Mouse (Mus musculus) cerebellum, adult 2 months (tissue): Measurements from ENCODE around the gene Eya3. TPM values are rescaled to one million over a fixed set of nuclear protein-coding genes. Genes with fewer than 3 reads are reported as not detected.
"Not testable (repeated sequence)": the region's sequence is repeated elsewhere in the genome, so short reads cannot be mapped to it uniquely, and the experiment has no call there.

Source experiments
- DNase-seq, 2 experiments: peaks; one replicate each; pipeline ENCODE4 v3.0.0; 2021
- H3K27ac ChIP-seq: fragments of 200-500 bp; 2 replicates; pipeline ENCODE4 v1.5.1; 2012; ENCODE audit warnings: low read length, control low read depth, inconsistent platforms; ENCODE audit not compliant: insufficient read depth
- H3K27me3 ChIP-seq: fragments of 200-500 bp; 2 replicates; pipeline ENCODE4 v1.6.1; 2012; ENCODE audit warnings: inconsistent platforms, mild to moderate bottlenecking, low read length, moderate library complexity; ENCODE audit not compliant: control insufficient read depth, insufficient read depth
- H3K4me1 ChIP-seq: fragments of 200-500 bp; 2 replicates; pipeline ENCODE4 v1.6.1; 2011; ENCODE audit warnings: low read length; ENCODE audit not compliant: control insufficient read depth, insufficient read depth
- H3K4me3 ChIP-seq: fragments of 200-500 bp; replicated peaks from 2 replicates; pipeline ENCODE3; 2011; ENCODE audit warnings: mild to moderate bottlenecking, low read depth, low read length, control low read depth; ENCODE audit not compliant: insufficient read depth
- CTCF ChIP-seq: fragments of 200-500 bp; IDR thresholded peaks from 2 replicates; pipeline ENCODE4 v1.5.1; 2011; ENCODE audit warnings: low read depth, mild to moderate bottlenecking, control low read depth, low read length, moderate library complexity, borderline replicate concordance; ENCODE audit not compliant: insufficient read depth
- POLR2A ChIP-seq: fragments of 200-500 bp; IDR thresholded peaks from 2 replicates; pipeline ENCODE4 v1.6.1; 2011; ENCODE audit warnings: low read length, control low read depth, borderline replicate concordance; ENCODE audit not compliant: insufficient read depth
- WGBS: fragments of 180-500 bp; shearing (Covaris S2); methylation state at CpG from one replicate; pipeline ENCODE4 v1.1.7; 2018; 5-methylcytosine and 5-hydroxymethylcytosine counted together
- polyA plus RNA-seq: library from polyadenylated mRNA; depleted of rRNA; stranded (reverse); fragments of >200 nt; gene quantifications from 2 replicates; pipeline ENCODE4 v1.2.3, GENCODE M21; 2012; rRNA removed

The Eya3 gene
- polyA plus RNA-seq = 25.1 and 27.9 TPM in 2 replicates

DNA sequence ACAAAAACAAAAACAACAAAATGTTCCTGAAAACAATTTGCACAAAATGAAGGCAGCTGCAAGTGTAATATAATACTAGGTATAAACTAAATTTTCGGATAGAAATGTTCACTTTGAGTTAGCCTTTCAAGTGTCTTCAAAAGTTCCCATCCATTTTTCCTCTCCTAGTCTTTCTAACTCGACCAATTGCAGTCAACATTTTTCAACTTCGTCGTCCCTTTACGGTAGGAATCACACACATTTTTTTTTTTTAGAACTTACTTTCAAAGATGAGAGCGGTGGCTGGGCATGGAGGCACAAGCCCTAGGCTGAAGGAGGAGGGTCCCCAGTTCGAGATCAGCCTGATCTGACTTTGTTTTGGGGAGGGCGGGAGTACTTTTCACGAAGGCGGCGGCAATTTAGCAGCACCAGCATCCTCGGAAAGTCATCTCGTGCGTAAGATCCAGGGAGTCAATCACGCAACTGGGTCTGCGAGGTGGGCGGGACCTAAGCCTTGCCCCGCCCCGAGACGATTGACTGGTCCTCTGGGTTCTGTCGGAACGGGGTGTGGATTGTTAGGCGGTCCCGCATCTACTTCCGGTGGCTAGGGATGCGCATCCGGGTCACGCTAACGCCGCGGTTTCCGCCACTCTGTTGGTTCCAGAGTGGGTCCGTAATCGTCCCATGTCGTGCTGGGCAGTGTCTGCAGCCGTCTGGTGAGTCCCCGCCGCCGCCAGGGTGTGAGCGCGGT is at the start of gene Eya3:
Gene Eya3, plus strand, starts transcription at position 527 of the 730 bp plus-strand sequence.
- H3K27ac ChIP-seq = no peak within 1 kb of the TSS

DNA sequence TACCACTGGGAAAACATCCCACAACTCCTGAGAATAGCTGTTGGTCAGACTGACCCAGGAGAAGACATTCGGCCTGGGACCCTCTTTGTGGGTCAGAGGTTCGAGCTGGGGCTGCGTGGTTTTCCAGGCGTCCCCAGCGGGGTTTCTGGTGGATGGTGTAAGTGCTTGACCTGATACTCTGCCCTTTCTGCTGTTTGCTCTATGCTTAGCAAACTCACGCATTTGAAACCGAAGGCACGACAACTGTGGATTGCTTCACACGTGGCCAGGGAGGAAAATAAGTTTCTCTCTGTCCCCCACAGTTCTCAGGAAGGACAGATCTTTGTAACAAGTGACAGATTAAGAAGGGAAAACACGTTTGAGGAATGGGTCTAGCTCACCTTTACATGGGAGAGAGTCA is 48.1 kb upstream of the Eya3 start:
- Histone ChIP-seq H3K4me1 (no peaks in the 10 kb centered on the region), H3K27ac (no peak overlapping the region), H3K27me3 (no peaks in the 10 kb centered on the region), H3K4me3 (no peak overlapping the region)
- no peak for DNase-seq
- 77% methylated on average over 10 of the region's 10 CpGs for WGBS
- TF ChIP-seq POLR2A (no peak), CTCF (no peak)

More for the DNA sequence above, at the start of gene Eya3:
- peak; percentile 93 to 95 for DNase-seq
- H3K4me1 ChIP-seq = no peaks in the 10 kb centered on the region
- WGBS = under 1% methylated on average over 41 of the region's 41 CpGs
- H3K4me3 ChIP-seq = peak within 1 kb of the TSS; percentile 80
- H3K27me3 ChIP-seq = no peaks in the 10 kb centered on the region
- TF ChIP-seq POLR2A (peak; percentile 76; the same call in 1 of the 2 replicates), CTCF (no peak)

GRCm38 (mm10) chr4:132592958-132593357 is 45.8 kb upstream of the Eya3 start:
- Histone ChIP-seq H3K4me3 (no peak overlapping the region), H3K4me1 (no peaks in the 10 kb centered on the region), H3K27ac (no peak overlapping the region), H3K27me3 (no peaks in the 10 kb centered on the region)
- no peak for DNase-seq
- 94% methylated on average over 9 of the region's 9 CpGs for WGBS
- TF ChIP-seq CTCF = no peak
- TF ChIP-seq POLR2A = no peak

- no peaks in the 10 kb centered on the region for H3K4me1 ChIP-seq
- H3K27ac ChIP-seq = no peak overlapping the region
- H3K27me3 ChIP-seq = no peaks in the 10 kb centered on the region
- 21% methylated on average over 4 of the region's 4 CpGs for WGBS
- no peak overlapping the region for H3K4me3 ChIP-seq
- DNase-seq = no peak
- TF ChIP-seq POLR2A = no peak
- no peak for TF ChIP-seq CTCF
Measured at GRCm38 (mm10) chr4:132594191-132594590, 44.6 kb upstream of the Eya3 start.

- WGBS = 78% methylated on average over 2 of the region's 2 CpGs
- H3K27me3 ChIP-seq = no peaks in the 10 kb centered on the region
- TF ChIP-seq POLR2A = no peak
- no peak for TF ChIP-seq CTCF
- no peaks in the 10 kb centered on the region for H3K4me1 ChIP-seq
- H3K27ac ChIP-seq = no peak overlapping the region
- DNase-seq = no peak
- H3K4me3 ChIP-seq = no peak overlapping the region
Measured at GRCm38 (mm10) chr4:132598861-132599260, 39.9 kb upstream of the Eya3 start.

GRCm38 (mm10) chr4:132599764-132600163 is 39.0 kb upstream of the Eya3 start:
- no peaks in the 10 kb centered on the region for H3K27me3 ChIP-seq
- DNase-seq = no peak
- H3K4me3 ChIP-seq = no peak overlapping the region
- 86% methylated on average over 3 of the region's 3 CpGs for WGBS
- no peaks in the 10 kb centered on the region for H3K4me1 ChIP-seq
- TF ChIP-seq POLR2A (no peak), CTCF (no peak)
- no peak overlapping the region for H3K27ac ChIP-seq

DNA sequence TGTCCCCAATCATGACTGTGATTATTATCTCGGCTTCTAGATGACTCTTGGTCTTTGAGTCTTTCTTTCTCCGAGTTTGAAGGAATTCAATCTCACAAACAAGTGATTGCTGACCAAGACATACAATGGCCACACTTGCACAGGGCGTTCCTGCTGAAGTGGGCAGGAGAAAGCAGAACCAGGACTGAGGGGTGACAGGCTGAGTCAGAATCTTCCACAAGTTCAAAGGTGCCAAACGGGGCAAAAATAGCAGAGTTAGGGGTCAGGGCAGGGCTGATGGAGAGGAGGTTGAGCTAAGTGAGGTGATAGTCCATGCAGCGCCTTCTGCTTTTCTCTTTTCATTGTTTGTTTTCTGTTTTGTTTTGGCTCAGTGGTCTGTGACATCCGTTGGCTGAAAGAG is 38.3 kb upstream of the Eya3 start:
- no peak for TF ChIP-seq CTCF
- no peak for TF ChIP-seq POLR2A
- no peak for DNase-seq
- H3K4me1 ChIP-seq = no peaks in the 10 kb centered on the region
- WGBS = 76% methylated on average over 6 of the region's 6 CpGs
- no peak overlapping the region for H3K4me3 ChIP-seq
- H3K27me3 ChIP-seq = no peaks in the 10 kb centered on the region
- H3K27ac ChIP-seq = no peak overlapping the region

DNA sequence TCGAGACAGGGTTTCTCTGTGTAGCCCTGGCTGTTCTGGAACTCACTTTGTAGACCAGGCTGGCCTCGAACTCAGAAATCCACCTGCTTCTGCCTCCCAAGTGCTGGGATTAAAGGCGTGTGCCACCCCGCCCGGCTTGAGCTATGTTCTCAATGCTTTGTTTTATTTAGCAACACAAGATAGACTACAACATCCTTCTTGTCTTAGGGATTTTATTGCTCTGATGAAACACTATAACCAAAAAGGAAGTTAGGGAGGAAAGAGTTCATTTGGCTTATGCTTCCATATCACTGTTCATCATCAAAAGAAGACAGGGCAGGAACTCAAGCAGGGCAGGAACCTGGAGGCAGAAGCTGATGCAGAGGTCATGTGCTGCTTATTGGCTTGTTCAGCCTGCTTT is 37.5 kb upstream of the Eya3 start:
- WGBS = 71% methylated on average over 5 of the region's 5 CpGs
- H3K4me3 ChIP-seq, H3K27ac ChIP-seq, H3K4me1 ChIP-seq, DNase-seq, H3K27me3 ChIP-seq: not testable (repeated sequence)
